Mouse (Mus musculus): Measurements from ENCODE around the gene Txnrd2. TPM values are rescaled to one million over a fixed set of nuclear protein-coding genes. Genes with fewer than 3 reads are reported as not detected.

The Txnrd2 gene
- polyA plus RNA-seq, 1 experiment from 2014 or later = 34.0 TPM

- ATAC-seq (replicated peaks) = no peak
- no peaks in the 10 kb centered on the region for H3K4me1 ChIP-seq
- WGBS = 27% methylated on average over 1 of the region's 1 CpGs
- no peak overlapping the region for H3K27ac ChIP-seq
- no peak overlapping the region for H3K4me3 ChIP-seq
- H3K27me3 ChIP-seq (replicated peaks) = no peaks in the 10 kb centered on the region
- H3K36me3 ChIP-seq (replicated peaks) = peaks cover 3% of the 10 kb centered on the region; the same call in 1 of the 2 replicates
- no peak overlapping the region for H3K4me2 ChIP-seq
- no peak overlapping the region for H3K9ac ChIP-seq
- H3K9me3 ChIP-seq = no peaks in the 10 kb centered on the region
Measured at GRCm38 (mm10) chr16:18470829-18471228, 44.6 kb downstream of the Txnrd2 start.

GRCm38 (mm10) chr16:18471381-18471955 lies 45.3 kb downstream of the Txnrd2 start:
- H3K27ac ChIP-seq = no peak overlapping the region
- ATAC-seq (replicated peaks) = no peak
- no peaks in the 10 kb centered on the region for H3K9me3 ChIP-seq
- H3K4me1 ChIP-seq = no peaks in the 10 kb centered on the region
- no peak overlapping the region for H3K9ac ChIP-seq
- H3K4me2 ChIP-seq = no peak overlapping the region
- WGBS = 82% methylated on average over 11 of the region's 11 CpGs
- H3K4me3 ChIP-seq = no peak overlapping the region
- peaks cover 3% of the 10 kb centered on the region; the same call in 1 of the 2 replicates for H3K36me3 ChIP-seq (replicated peaks)
- H3K27me3 ChIP-seq (replicated peaks) = no peaks in the 10 kb centered on the region

GRCm38 (mm10) chr16:18471976-18472375 lies 45.8 kb downstream of the Txnrd2 start:
- Histone ChIP-seq H3K27ac (no peak overlapping the region), H3K4me2 (no peak overlapping the region), H3K4me3 (no peak overlapping the region), H3K4me1 (no peaks in the 10 kb centered on the region), H3K9me3 (no peaks in the 10 kb centered on the region), H3K9ac (no peak overlapping the region), H3K27me3 (replicated peaks) (no peaks in the 10 kb centered on the region), H3K36me3 (replicated peaks) (peaks cover 3% of the 10 kb centered on the region; the same call in 1 of the 2 replicates)
- ATAC-seq (replicated peaks) = no peak
- 83% methylated on average over 6 of the region's 6 CpGs for WGBS

- ATAC-seq (replicated peaks) = no peak
- Histone ChIP-seq H3K4me2 (no peak overlapping the region), H3K27ac (no peak overlapping the region), H3K4me3 (no peak overlapping the region), H3K9me3 (no peaks in the 10 kb centered on the region), H3K27me3 (replicated peaks) (no peaks in the 10 kb centered on the region), H3K4me1 (no peaks in the 10 kb centered on the region), H3K36me3 (replicated peaks) (peaks cover 3% of the 10 kb centered on the region; the same call in 1 of the 2 replicates), H3K9ac (no peak overlapping the region)
- WGBS = 68% methylated on average over 4 of the region's 4 CpGs
Measured at GRCm38 (mm10) chr16:18472416-18472815, 46.2 kb downstream of the Txnrd2 start.

- Histone ChIP-seq H3K4me1 (no peaks in the 10 kb centered on the region), H3K9ac (no peak overlapping the region), H3K4me2 (no peak overlapping the region), H3K36me3 (replicated peaks) (peaks cover 3% of the 10 kb centered on the region; the same call in 1 of the 2 replicates), H3K9me3 (no peaks in the 10 kb centered on the region), H3K27ac (no peak overlapping the region), H3K27me3 (replicated peaks) (no peaks in the 10 kb centered on the region), H3K4me3 (no peak overlapping the region)
- no peak for ATAC-seq (replicated peaks)
- 93% methylated on average over 8 of the region's 8 CpGs for WGBS
Measured at GRCm38 (mm10) chr16:18472976-18473375, 46.8 kb downstream of the Txnrd2 start.

DNA sequence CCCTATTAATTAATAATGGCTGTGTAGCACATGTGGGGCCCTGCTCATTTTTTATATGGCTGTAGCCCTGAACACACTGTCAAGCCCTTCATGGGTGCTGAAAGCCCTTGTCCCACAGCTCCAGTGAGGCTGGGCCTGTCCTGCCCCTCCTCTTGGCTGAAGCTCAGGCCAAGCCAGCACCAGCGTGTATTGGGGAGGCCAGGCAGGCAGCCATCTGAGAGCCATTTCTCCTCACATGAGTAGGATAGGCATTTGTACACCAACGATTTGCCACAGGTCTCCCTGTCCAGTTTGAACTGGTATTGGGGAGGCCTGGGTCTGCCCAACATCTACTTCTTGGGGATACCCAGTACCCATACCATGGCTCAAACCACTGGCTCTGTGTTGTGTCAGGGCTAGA lies 47.8 kb downstream of the Txnrd2 start:
- H3K36me3 ChIP-seq (replicated peaks) = peaks cover 3% of the 10 kb centered on the region; the same call in 1 of the 2 replicates

DNA sequence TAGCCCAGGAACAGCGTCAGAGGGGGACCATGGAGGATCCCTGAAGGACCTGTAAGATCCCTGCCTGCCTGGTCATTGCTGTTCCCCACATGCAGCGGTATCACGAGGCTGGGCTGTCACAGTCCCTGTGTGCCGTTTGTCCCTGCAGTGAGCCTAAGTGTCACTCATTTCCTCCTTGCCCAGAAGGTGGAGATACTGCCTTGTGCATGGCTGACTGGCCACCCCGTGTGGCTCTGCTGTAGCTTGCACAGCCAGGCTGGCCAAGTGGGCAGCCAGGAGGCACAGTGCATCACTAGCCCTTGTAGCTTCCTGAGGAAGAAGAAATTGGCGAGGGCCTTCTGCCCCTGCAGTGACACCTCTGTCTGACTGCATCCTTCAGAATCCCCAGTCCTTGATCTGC lies 51.8 kb downstream of the Txnrd2 start:
- Histone ChIP-seq H3K36me3 (replicated peaks) (no peaks in the 10 kb centered on the region; the same call in 1 of the 2 replicates), H3K4me3 (no peak overlapping the region), H3K27me3 (replicated peaks) (no peaks in the 10 kb centered on the region), H3K4me1 (no peaks in the 10 kb centered on the region), H3K27ac (no peak overlapping the region), H3K9me3 (no peaks in the 10 kb centered on the region), H3K4me2 (no peak overlapping the region), H3K9ac (no peak overlapping the region; the same call in 1 of the 2 replicates)
- ATAC-seq (replicated peaks) = no peak
- 75% methylated on average over 6 of the region's 6 CpGs for WGBS

More for the DNA sequence above, 47.8 kb downstream of the Txnrd2 start:
- Histone ChIP-seq H3K27ac (no peak overlapping the region), H3K4me1 (no peaks in the 10 kb centered on the region), H3K27me3 (replicated peaks) (no peaks in the 10 kb centered on the region), H3K9ac (no peak overlapping the region), H3K9me3 (no peaks in the 10 kb centered on the region), H3K4me3 (no peak overlapping the region), H3K4me2 (no peak overlapping the region)
- 93% methylated on average over 2 of the region's 2 CpGs for WGBS
- no peak for ATAC-seq (replicated peaks)

DNA sequence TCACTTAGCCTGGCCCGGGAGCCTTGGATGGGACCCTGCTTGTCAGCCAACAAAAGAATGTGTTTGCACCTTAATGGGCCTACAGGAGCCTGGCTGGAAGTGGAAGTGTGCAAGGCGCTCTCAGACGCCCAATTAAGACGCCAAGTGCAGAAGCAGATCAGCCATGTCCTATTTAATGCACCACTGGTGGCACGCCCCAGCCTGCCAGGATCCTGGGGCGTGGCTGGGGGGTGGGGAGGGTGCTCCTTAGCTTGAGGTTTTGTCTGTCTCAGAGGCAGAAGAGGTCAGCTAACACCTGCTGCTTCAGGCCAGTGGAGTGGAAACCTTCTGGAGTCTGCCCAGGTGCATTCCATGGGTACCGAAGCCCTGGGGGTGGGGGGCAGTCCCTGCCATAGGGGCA lies 53.5 kb downstream of the Txnrd2 start:
- Histone ChIP-seq H3K4me2 (no peak overlapping the region), H3K27ac (no peak overlapping the region), H3K36me3 (replicated peaks) (no peaks in the 10 kb centered on the region; the same call in 1 of the 2 replicates), H3K27me3 (replicated peaks) (no peaks in the 10 kb centered on the region), H3K9ac (no peak overlapping the region), H3K4me1 (peaks cover 5% of the 10 kb centered on the region), H3K4me3 (no peak overlapping the region), H3K9me3 (no peaks in the 10 kb centered on the region)
- ATAC-seq (replicated peaks) = no peak
- WGBS = 31% methylated on average over 7 of the region's 7 CpGs

- H3K4me1 ChIP-seq = peaks cover 8% of the 10 kb centered on the region
- H3K9me3 ChIP-seq = no peaks in the 10 kb centered on the region
- no peak overlapping the region for H3K4me3 ChIP-seq
- ATAC-seq (replicated peaks) = no peak
- H3K36me3 ChIP-seq (replicated peaks) = no peaks in the 10 kb centered on the region
- H3K27me3 ChIP-seq (replicated peaks) = no peaks in the 10 kb centered on the region
- H3K4me2 ChIP-seq = no peak overlapping the region
- H3K27ac ChIP-seq = no peak overlapping the region
- H3K9ac ChIP-seq = no peak overlapping the region
- WGBS = 66% methylated on average over 4 of the region's 4 CpGs
Measured at GRCm38 (mm10) chr16:18480933-18481485, 54.8 kb downstream of the Txnrd2 start.

DNA sequence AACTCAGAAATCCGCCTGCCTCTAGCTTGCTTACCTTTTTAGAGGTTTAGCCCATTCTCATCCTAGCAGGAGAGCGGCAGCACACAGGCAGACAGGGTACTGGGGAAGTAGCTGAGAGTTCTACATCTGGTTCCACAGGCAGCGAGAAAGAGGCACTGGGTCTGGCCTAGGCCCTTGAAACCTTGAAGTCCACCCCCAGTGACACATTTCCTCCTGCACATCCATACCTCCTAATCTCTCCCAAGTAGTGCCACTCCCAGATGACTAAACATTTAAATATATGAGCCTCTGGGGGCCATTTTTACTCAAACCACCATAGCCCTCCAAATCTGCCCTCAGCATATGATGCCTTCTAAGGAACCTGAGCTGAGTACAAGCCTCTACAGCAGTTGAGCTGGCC lies 56.2 kb downstream of the Txnrd2 start:
- no peak overlapping the region for H3K4me3 ChIP-seq
- H3K4me2 ChIP-seq = no peak overlapping the region
- H3K4me1 ChIP-seq = peaks cover 8% of the 10 kb centered on the region
- no peaks in the 10 kb centered on the region for H3K27me3 ChIP-seq (replicated peaks)
- no peak overlapping the region for H3K27ac ChIP-seq
- no peak for ATAC-seq (replicated peaks)
- 92% methylated on average over 3 of the region's 3 CpGs for WGBS
- no peaks in the 10 kb centered on the region for H3K36me3 ChIP-seq (replicated peaks)
- H3K9ac ChIP-seq = no peak overlapping the region
- H3K9me3 ChIP-seq = no peaks in the 10 kb centered on the region

- H3K27me3 ChIP-seq (replicated peaks) = no peaks in the 10 kb centered on the region
- H3K36me3 ChIP-seq (replicated peaks) = no peaks in the 10 kb centered on the region
- no peak overlapping the region for H3K27ac ChIP-seq
- H3K4me3 ChIP-seq = no peak overlapping the region
- WGBS = 59% methylated on average over 5 of the region's 5 CpGs
- no peak overlapping the region for H3K9ac ChIP-seq
- no peak for ATAC-seq (replicated peaks)
- H3K4me1 ChIP-seq = peaks cover 8% of the 10 kb centered on the region
- H3K4me2 ChIP-seq = no peak overlapping the region
- no peaks in the 10 kb centered on the region for H3K9me3 ChIP-seq
Measured at GRCm38 (mm10) chr16:18483839-18484238, 57.7 kb downstream of the Txnrd2 start.

DNA sequence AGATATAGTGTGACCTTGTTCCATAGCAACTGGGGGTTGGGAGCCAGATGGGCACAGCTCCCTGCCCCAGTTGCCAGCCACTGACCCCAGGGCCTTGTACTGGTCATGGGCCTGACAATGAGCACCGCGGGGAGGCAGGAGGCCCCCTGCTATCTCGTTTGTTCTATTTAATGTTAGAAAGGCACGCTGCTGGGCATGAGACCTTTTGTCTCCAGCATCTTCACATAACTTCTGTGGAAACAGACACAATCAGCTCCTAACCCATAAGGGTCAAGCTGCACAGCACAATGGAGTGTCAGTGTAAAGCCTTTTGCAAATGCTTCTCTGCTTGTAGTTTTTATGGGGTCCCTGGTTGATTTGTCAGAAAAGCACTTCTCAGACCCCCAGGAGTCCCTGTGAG lies 58.2 kb downstream of the Txnrd2 start:
- peaks cover 8% of the 10 kb centered on the region for H3K4me1 ChIP-seq
- WGBS = 7% methylated on average over 4 of the region's 4 CpGs
- H3K4me2 ChIP-seq = no peak overlapping the region
- no peak overlapping the region for H3K27ac ChIP-seq
- no peak for ATAC-seq (replicated peaks)
- no peaks in the 10 kb centered on the region for H3K27me3 ChIP-seq (replicated peaks)
- H3K9ac ChIP-seq = no peak overlapping the region
- H3K4me3 ChIP-seq = no peak overlapping the region
- no peaks in the 10 kb centered on the region for H3K9me3 ChIP-seq
- no peaks in the 10 kb centered on the region for H3K36me3 ChIP-seq (replicated peaks)

Measured in midbrain, embryonic 15.5 days (tissue).